In genomic region chr7:41393048-41393971, GRCm38 (mm10) we compare ENCODE assay signal across 8 mouse cellular contexts. TPM values are rescaled to one million over a fixed set of nuclear protein-coding genes. Genes with fewer than 3 reads are reported as not detected.
DNase-seq lines count a peak whose midpoint lies in the region; ATAC-seq and TF ChIP-seq lines count a peak whose summit lies in the region.

TSS of gene AI987944 (minus strand) at chr7:41393379.

- ATAC-seq in heart, embryonic 15.5 days (replicated peaks; ENCODE audit: insufficient number of reproducible peaks, insufficient read depth, low FRiP score, low read depth), result peak; percentile 97
- ATAC-seq in liver, embryonic 14.5 days (ENCODE audit: insufficient read depth), result peak; percentile 99
- peak; percentile 99 for ATAC-seq in neural tube, embryonic 11.5 days (ENCODE audit: insufficient read depth, low FRiP score, low TSS enrichment)
- peak; percentile 100 for ATAC-seq in stomach, postnatal 0 days (ENCODE audit: low FRiP score, low TSS enrichment)

- H3K9me3 ChIP-seq in forebrain, embryonic 10.5 days, result no peaks in the 10 kb centered on the region; the same call in 1 of the 2 replicates
- no peaks in the 10 kb centered on the region for H3K9me3 ChIP-seq in heart, embryonic 15.5 days (replicated peaks)
- no peaks in the 10 kb centered on the region for H3K9me3 ChIP-seq in liver, embryonic 14.5 days (ENCODE audit: control insufficient read depth, low read length)
- H3K9me3 ChIP-seq in neural tube, embryonic 11.5 days (ENCODE audit: control insufficient read depth, low read length), result no peaks in the 10 kb centered on the region
- no peaks in the 10 kb centered on the region for H3K9me3 ChIP-seq in stomach, postnatal 0 days (ENCODE audit: control insufficient read depth, low read length)

- peak within 1 kb of the TSS; percentile 61 for H3K4me2 ChIP-seq in heart, embryonic 15.5 days
- peak within 1 kb of the TSS; percentile 72 for H3K4me2 ChIP-seq in liver, embryonic 14.5 days (ENCODE audit: low read depth)
- peak within 1 kb of the TSS; percentile 45 for H3K4me2 ChIP-seq in neural tube, embryonic 11.5 days (ENCODE audit: low read depth)
- peak within 1 kb of the TSS; percentile 56 for H3K4me2 ChIP-seq in stomach, postnatal 0 days (replicated peaks; ENCODE audit: low read depth)

- no peak for TF ChIP-seq EP300 in liver, embryonic 14.5 days (IDR thresholded peaks at IDR 0.05; ENCODE audit: low read depth)
- no peak for TF ChIP-seq EP300 in stomach, postnatal 0 days (optimal IDR thresholded peaks at IDR 0.05)

- H3K4me3 ChIP-seq in forebrain, embryonic 10.5 days, result peak within 1 kb of the TSS; percentile 64
- peak within 1 kb of the TSS; percentile 63 for H3K4me3 ChIP-seq in heart, embryonic 15.5 days
- peak within 1 kb of the TSS; percentile 67 to 96 for H3K4me3 ChIP-seq in liver, embryonic 14.5 days (ENCODE audit: insufficient read depth in 1 of 2, low read depth in 2 of 2, low read length in 2 of 2)
- H3K4me3 ChIP-seq in neural tube, embryonic 11.5 days (ENCODE audit: low read depth, low read length), result peak within 1 kb of the TSS; percentile 57
- H3K4me3 ChIP-seq in stomach, postnatal 0 days (ENCODE audit: low read depth, low read length), result peak within 1 kb of the TSS; percentile 62

- no peak for TF ChIP-seq CTCF in liver, embryonic 14.5 days (IDR thresholded peaks at IDR 0.05; ENCODE audit: low read depth)
- TF ChIP-seq CTCF in stomach, postnatal 0 days (IDR thresholded peaks at IDR 0.05; ENCODE audit: low read depth), result peak; percentile 41; the same call in 1 of the 2 replicates

- no peaks in the 10 kb centered on the region for H3K4me1 ChIP-seq in forebrain, embryonic 10.5 days
- H3K4me1 ChIP-seq in heart, embryonic 15.5 days (replicated peaks), result no peaks in the 10 kb centered on the region
- no peaks in the 10 kb centered on the region for H3K4me1 ChIP-seq in liver, embryonic 14.5 days (replicated peaks; ENCODE audit: control insufficient read depth in 2 of 2, insufficient read depth in 2 of 2, low read length in 1 of 2)
- no peaks in the 10 kb centered on the region for H3K4me1 ChIP-seq in neural tube, embryonic 11.5 days (ENCODE audit: control insufficient read depth, insufficient read depth, low read length)
- no peaks in the 10 kb centered on the region for H3K4me1 ChIP-seq in stomach, postnatal 0 days (replicated peaks; ENCODE audit: control insufficient read depth, insufficient read depth)

- H3K27me3 ChIP-seq in forebrain, embryonic 10.5 days (ENCODE audit: poor library complexity, severe bottlenecking), result no peaks in the 10 kb centered on the region
- H3K27me3 ChIP-seq in heart, embryonic 15.5 days, result no peaks in the 10 kb centered on the region
- H3K27me3 ChIP-seq in liver, embryonic 14.5 days (ENCODE audit: control insufficient read depth, insufficient read depth, low read length), result no peaks in the 10 kb centered on the region
- H3K27me3 ChIP-seq in neural tube, embryonic 11.5 days (ENCODE audit: control insufficient read depth, insufficient read depth, low read length), result no peaks in the 10 kb centered on the region
- H3K27me3 ChIP-seq in stomach, postnatal 0 days (ENCODE audit: control insufficient read depth, insufficient read depth, low read length), result no peaks in the 10 kb centered on the region

- H3K36me3 ChIP-seq in forebrain, embryonic 10.5 days (replicated peaks), result 0 out of 2 replicates have a peak, but pooled peaks cover 6% of the 10 kb centered on the region
- H3K36me3 ChIP-seq in heart, embryonic 15.5 days, result no peaks in the 10 kb centered on the region
- no peaks in the 10 kb centered on the region for H3K36me3 ChIP-seq in liver, embryonic 14.5 days (replicated peaks; ENCODE audit: control insufficient read depth, insufficient read depth, low read depth)
- no peaks in the 10 kb centered on the region for H3K36me3 ChIP-seq in neural tube, embryonic 11.5 days (ENCODE audit: control insufficient read depth, insufficient read depth, low read length)
- no peaks in the 10 kb centered on the region for H3K36me3 ChIP-seq in stomach, postnatal 0 days (ENCODE audit: control insufficient read depth, insufficient read depth, low read length)

- WGBS in forebrain, embryonic 10.5 days, result under 1% methylated on average over 25 of the region's 25 CpGs
- under 1% methylated on average over 25 of the region's 25 CpGs for WGBS in heart, embryonic 15.5 days
- under 1% methylated on average over 25 of the region's 25 CpGs for WGBS in liver, embryonic 14.5 days (ENCODE audit: insufficient replicate concordance)
- whole genome bisulfite sequencing in neural tube, embryonic 11.5 days, result under 1% methylated on average over 25 of the region's 25 CpGs
- under 1% methylated on average over 25 of the region's 25 CpGs for WGBS in stomach, postnatal 0 days

- peak; percentile 62 to 72 for DNase-seq in CD8-positive naive resting alpha-beta T cell, adult 2 months (ENCODE audit: low read depth in 2 of 2, low spot score in 2 of 2)
- DNase-seq in c-Kit-positive CD71-negative TER-119-negative erythroid progenitor cells, embryonic 14.5 days (ENCODE audit: low read depth), result peak; percentile 73
- DNase-seq in forebrain, embryonic 10.5 days (ENCODE audit: extremely low spot score, low spot score), result peak; percentile 79
- peak; percentile 91 to 92 for DNase-seq in kidney, postnatal 25 days
- DNase-seq in liver, embryonic 14.5 days (ENCODE audit: low read depth in 3 of 3, low spot score in 3 of 3), result peak; percentile 81 to 87 (median 82)
- DNase-seq in neural tube, embryonic 11.5 days (ENCODE audit: low spot score), result peak; percentile 82
- peak; percentile 85 for DNase-seq in stomach, postnatal 0 days (ENCODE audit: low spot score)

- H3K9ac ChIP-seq in heart, embryonic 15.5 days, result peak within 1 kb of the TSS; percentile 70
- peak within 1 kb of the TSS; percentile 64 for H3K9ac ChIP-seq in liver, embryonic 14.5 days (replicated peaks)
- peak within 1 kb of the TSS; percentile 54 for H3K9ac ChIP-seq in neural tube, embryonic 11.5 days (ENCODE audit: low read length)
- peak within 1 kb of the TSS; percentile 65 for H3K9ac ChIP-seq in stomach, postnatal 0 days (ENCODE audit: low read length)

- H3K27ac ChIP-seq in forebrain, embryonic 10.5 days, result peak within 1 kb of the TSS; percentile 85
- peak within 1 kb of the TSS; percentile 82 for H3K27ac ChIP-seq in heart, embryonic 15.5 days
- H3K27ac ChIP-seq in liver, embryonic 14.5 days, result no peak within 1 kb of the TSS; the same call in 1 of the 2 replicates
- H3K27ac ChIP-seq in neural tube, embryonic 11.5 days (ENCODE audit: low read depth, low read length), result peak within 1 kb of the TSS; percentile 67; the same call in 1 of the 2 replicates
- peak within 1 kb of the TSS; percentile 73 for H3K27ac ChIP-seq in stomach, postnatal 0 days (replicated peaks)

RNA-seq across cellular contexts. Expression of gene AI987944, which starts in this region (rescaled TPM):
- 11.5 and 12.9 TPM in 2 replicates for polyA plus RNA-seq in forebrain, embryonic 10.5 days (2016; fragmentation: Nextera tagmentation; extraction: Ambion mirVana)
- 10.1 and 12.4 TPM in 2 replicates for polyA plus RNA-seq in heart, embryonic 15.5 days (2015; fragmentation: Nextera tagmentation; extraction: Ambion mirVana)
- polyA plus RNA-seq in liver, embryonic 14.5 days (2012; rRNA removed), result 1.5 and 2.5 TPM in 2 replicates
- polyA plus RNA-seq in liver, embryonic 14.5 days (2014; fragmentation: Nextera tagmentation; extraction: Ambion mirVana), result 4.9 and 5.0 TPM in 2 replicates
- 9.1 and 10.0 TPM in 2 replicates for polyA plus RNA-seq in neural tube, embryonic 11.5 days (2014; fragmentation: Nextera tagmentation; extraction: Ambion mirVana)
- 7.6 and 8.8 TPM in 2 replicates for polyA plus RNA-seq in stomach, postnatal 0 days (2015; fragmentation: Nextera tagmentation; extraction: Ambion mirVana)
